Mouse (Mus musculus) embryo, embryonic 11 days (tissue): ENCODE data around the gene Sulf2.
A peak's percentile ranks its signal among the peaks of the same experiment; 100 is the strongest.

Experiments used
- DNase-seq: peaks from one replicate; pipeline ENCODE4 v3.0.0-alpha.2; 2015

Sulf2 gene

DNA sequence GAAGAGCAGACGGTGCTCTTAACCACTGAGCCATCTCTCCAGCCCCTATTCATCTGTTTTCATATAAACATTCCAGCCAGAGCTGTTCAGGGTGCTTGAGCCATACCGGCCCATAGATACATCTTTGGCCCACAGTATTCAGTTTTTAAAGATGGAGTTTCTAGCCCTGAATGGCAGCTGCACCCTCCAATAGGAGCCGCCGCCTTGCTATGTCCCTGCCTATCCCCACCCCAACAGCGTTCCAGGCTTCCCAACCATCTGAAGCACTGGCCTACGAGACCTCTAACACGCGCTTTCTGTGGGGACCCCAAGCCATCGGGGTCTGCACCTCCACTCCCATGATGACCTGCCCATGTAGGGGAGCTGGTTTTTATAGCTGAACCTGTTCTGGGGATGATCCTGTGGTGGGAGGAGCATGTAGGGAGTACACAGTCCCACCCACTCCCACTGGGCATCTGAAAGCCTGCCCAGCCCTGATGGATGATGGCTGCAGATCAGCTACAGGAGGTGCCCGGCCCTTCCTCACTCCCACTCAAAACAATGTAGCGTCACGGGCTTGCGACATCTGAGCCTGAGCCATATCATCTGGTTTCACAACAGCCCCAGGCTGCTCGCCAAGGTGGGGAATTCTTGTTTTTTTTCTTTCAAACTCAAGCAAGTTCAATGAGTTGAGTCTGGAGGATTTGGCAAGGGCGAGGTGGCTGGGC lies 39.7 kb downstream of the Sulf2 start:
- no peak for DNase-seq

DNA sequence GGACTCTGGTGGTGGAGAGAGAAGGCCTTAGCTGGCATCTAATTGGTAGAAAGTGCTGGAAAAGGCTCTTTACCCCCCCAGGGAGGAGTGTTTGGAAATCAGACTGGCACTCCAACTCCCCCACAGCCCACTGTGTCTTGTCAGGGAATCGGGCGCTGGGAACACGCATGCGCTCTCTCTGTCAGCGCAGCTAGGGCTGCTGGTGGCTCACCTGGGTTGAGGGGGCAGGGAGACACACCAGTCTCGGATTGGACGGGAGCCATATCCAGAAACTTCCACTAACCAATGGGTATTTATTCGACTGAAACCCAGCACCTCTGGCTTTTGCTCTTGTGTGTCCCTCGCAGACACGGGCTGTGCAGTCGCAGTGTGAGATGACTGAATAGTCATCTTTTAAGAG lies 42.5 kb downstream of the Sulf2 start:
- no peak for DNase-seq

DNA sequence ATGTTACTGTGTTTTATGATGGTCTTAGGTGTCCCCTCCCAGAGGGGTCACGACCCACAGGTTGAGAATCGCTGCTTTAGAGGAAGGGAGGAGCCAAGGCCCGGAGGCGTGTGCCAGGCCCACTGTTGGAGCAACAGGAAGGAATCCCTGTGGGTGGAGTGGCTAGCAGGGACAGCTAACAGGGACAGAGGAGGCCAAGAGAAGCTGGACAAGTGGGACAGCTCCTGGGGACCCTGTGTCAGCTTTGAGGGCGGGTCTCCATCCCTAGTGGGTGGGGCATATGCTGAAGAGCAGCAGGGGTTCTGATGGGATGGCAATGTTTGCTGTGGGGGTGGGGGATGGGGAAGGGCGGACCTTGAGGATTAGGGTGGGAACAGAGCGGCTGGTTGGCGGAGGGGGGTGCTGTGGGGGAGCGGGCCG lies 43.6 kb downstream of the Sulf2 start:
- DNase-seq, result peak; percentile 32

DNA sequence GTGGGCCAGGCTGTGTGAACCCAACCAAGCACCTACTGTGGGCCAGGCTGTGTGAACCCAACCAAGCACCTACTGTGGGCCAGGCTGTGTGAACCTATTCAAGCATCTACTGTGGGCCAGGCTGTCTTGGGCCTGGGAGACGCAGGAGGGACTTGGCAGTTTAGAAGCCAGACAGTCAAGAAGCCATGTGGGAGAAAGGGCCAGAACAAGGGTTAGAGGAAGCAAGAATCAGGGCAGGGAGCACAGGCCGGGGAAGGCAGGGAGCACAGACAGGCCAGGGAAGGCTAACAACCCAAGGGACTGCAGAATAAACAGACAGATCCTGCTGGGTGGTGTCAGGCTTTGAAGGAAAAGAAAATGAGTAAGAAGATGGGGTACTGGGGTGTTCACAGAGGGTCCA lies 44.2 kb downstream of the Sulf2 start:
- no peak for DNase-seq

DNA sequence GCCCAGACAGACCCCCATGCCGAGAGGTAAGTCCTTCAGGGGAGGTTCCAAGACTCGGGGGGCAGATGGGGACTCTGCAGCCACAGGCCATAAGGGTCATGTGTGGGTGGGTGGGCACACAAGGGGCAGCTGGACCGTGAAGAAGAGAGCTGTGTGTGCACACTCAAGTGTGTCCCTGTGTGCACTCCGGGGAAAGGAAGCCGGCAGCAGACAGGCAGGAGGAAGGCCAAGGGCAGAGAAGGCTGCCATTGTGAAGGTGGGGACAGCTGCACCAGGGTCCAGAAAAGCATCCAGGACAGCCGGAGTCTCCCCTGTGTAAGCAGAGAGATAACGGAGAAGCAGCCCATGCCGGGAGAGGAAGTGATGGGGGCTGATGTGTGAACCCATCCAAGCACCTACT lies 44.7 kb downstream of the Sulf2 start:
- no peak for DNase-seq

DNA sequence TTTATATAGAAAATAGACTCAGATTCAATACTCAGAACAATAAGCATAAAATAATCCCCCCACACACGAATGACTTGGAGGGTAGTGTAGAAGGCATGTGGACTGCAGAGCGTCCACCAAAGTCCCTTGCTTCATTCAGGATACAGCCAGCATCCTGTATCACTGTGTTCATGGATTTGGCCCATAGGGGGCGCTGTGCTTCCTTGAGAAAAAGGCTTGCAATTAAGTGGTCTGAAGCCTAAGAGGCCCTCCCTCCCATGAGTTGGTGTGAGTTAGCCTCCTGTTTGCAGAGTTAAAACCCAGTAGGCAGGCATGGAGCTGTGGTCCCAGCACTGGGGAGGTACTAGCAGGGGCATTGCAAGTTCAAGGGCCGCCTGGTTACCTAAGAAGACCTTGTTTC lies 47.1 kb downstream of the Sulf2 start:
- DNase-seq, result peak; percentile 93

DNA sequence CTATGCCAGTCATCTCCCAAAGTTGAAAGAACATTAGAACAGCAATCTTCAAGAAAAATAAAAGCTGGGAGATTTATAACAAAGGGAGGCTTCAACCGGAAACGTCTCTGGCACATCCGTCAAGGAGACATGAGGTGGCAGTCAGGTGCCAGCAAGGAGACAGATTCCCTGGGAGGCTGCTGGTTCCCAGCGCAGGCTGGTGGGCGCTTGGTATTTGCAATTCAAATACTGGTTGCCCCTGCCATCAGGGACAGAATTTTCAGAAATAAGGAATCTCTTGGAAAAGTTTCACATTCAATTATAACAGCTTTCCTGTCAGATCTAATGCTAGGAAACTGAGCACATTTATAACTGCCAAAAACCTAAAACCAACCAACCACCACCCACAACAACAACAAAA lies 47.6 kb downstream of the Sulf2 start:
- no peak for DNase-seq

DNA sequence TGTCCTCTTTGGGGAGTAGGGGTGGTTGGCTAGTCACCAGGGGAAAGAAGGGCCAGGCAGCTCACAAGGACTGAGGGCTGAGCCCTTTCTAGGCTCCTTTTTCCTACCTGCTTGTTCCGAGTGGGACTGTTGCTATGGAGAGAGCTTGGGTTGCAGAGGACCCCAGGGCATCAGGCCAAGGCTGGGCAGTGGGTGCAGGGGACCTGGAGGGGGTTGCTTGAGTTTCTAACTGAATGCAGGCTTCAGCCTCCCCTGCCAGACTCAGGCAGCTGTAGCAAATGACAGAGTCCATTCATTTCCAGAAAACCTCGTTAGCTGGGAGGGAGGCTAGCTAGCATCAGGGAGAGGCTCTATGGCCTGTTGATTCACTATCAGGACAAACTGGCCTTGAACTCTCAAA lies 48.8 kb downstream of the Sulf2 start:
- no peak for DNase-seq

DNA sequence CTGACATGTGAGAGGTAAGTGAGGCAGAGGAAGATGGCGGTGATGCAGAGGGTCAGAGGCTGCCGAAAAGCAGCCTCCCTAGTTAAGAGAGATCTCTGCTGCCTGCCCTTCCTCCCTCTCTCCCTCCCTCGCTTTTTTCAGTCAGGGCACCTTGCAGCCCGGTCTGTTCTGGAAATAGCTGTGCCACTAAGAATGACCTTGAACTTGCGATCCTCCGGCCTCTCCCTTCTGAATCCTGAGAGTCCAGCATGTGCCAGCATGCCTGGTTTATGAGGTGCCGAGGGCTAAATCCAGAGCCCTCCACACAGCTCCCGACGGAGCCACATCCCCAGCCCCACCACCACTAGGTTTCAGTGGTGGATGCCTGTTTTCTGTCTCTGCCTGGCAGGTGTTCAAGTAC lies 49.6 kb downstream of the Sulf2 start:
- no peak for DNase-seq

DNA sequence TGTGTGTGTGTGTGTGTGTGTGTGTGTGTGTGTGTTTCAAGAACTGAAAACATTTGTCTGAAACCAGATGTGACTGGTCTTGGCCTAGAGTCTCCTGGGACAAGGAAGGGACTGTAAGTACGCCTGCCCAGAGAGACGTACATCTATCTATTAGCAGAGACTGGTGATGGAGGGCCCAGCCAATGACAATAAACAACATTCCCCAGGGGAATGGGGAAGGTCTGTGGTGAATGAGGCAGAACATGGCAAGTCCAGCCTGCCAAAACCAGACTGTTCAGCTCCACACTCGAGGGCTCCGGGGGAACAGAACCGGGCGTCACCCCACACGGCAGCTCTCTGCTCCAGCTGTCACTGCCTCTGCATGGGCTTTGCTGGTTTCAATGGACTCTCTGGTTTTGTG lies 52.6 kb downstream of the Sulf2 start:
- peak; percentile 30 for DNase-seq

DNA sequence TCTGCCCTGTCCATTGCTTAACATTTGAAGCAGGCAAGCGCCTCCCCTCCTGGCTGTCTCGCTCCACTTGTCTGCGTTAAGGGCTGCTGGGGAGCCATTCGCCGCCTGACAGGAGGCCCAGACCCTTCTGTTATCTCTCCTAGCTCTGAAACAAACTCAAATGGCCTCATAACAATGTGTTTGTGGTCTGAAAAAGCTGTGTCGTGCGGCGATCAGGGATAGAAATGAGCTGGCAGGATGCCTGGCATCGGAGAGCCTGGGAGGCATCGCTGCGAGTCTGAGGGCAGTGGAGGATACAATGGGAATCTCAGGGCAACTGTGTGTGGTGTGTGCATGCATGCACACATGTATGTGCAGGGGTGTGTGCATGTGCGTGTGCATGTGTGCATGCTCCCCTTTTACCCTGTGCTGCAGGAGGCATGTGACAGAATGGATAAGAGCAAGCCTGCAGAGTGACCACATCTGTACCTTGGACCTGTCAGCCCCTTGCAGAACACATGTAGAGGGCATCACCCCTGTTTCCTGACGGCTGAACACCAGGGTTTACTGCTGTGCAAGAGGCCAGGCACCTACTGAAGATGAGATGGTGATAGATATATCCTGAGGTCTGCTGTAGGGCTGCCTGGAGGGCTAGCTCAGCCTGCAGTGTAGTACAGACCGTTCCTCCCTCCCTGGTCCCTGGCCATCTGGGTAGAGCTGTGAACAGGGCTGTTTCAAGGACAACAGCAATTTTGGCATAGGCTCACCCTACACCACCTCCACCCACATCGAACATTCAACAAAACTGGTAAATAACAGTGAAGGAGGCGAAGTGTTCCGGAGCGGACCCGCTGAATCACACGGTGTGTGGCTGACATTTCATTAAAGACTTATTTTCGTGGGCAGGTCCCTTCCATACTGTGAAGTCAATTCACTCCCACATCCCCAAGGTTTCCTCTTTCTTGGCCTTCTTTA lies 54.9 kb downstream of the Sulf2 start:
- DNase-seq, result no peak

DNA sequence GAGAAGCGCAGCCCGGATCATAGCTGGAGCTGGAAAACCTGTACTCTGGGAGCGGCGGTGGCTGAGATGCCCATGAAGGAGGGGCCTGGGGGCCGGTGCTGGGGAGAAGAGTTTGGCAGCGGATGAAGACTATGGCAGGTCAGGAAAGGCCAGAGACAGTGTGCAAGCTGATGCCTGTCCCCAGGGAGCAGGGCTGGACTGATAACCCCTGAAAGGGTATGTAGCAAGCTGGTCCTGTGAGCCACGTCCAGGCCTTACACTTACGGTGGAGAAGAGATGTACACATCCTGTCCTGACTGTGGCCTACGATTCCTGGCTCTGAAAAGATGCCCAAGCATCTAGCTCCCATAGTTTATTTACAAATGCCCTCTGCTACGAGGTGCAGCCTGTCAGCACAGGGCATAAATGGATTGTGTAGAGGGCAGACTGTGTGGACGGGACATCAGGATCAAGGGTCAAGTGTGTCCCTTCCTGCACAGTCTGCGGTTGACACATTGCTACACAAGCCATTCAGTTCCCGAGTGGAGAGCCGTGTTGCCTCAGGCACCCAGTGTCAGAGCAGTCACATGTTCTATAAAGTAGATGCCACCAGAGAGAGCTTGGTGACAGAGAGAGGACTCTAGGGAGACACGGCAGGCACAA lies 57.0 kb downstream of the Sulf2 start:
- no peak for DNase-seq

DNA sequence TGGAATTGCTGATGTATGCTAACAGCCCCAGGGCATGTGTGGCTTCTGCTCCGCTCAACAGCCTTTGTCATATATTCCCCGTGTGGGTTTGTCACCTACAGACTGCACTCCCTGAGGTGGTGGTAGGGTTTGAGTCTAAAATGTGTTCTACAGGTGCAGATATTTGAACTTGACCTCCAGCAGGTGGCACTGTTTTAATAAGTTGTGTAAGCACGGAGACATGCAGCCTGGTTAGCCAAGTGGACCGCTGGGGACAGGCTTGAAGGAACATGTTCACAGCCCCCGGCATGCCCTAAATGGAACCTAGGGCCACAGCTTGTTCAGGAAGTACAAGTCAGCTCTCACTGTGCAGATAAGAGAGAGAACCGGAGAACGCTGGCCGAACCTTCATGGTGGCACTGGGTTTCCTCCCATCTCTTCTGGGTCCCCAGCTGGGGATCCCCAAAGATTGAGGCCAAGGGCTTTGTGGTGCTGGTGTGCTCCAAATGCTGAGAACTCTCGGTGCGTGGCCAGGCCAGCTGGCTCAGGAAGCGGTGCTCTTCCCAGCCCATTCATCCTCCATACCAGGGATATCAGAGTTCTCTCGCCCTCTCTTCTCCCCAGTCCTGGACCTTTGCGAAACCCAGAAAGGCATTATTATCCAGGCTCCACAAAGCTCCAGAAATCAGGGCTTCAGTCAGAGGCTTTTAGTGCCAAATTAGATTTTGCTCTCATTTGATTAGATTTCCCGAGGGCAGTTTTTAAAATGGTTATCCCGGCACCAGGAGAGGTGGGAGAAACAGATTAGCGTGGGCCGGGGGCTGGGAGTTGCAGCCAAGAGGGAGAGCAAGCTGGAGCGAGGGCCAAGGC lies 57.8 kb downstream of the Sulf2 start:
- DNase-seq, result peak; percentile 79

DNA sequence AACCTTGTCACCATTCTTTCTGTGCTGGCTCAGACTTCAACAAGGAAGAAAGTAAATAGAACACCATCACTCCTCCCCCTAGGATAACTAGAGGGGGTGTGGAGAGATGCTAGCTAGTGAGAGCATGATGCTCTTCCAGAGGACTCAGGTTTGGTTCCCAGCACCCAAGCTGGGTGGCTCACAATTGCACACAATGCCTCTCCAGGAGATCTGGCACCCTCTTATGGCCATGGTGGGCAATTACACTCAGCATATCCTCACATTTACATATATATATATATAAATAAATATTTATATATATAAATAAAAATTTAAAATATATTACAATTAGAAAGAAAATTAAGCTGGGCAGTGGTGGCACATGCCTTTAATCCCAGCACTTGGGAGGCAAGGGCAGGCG lies 58.6 kb downstream of the Sulf2 start:
- no peak for DNase-seq

DNA sequence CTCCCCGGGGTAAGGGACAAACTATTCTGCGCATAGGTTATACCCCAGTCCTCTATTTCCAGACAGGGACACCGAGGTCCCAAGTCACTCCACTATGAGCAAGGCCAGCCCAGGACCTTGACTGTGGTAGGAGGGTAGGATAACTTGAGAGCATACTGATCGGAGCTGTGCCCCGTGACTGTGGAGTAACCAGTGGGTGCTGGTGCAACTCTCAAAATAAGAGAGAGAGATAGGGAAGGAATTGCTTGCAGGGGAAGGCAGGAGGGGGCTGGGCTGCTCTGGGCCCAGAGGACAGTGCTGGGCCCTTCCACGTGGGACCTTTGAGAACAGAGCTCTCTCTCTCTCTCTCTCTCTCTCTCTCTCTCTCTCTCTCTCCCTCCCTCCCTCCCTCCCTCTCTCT lies 59.2 kb downstream of the Sulf2 start:
- DNase-seq, result no peak

DNA sequence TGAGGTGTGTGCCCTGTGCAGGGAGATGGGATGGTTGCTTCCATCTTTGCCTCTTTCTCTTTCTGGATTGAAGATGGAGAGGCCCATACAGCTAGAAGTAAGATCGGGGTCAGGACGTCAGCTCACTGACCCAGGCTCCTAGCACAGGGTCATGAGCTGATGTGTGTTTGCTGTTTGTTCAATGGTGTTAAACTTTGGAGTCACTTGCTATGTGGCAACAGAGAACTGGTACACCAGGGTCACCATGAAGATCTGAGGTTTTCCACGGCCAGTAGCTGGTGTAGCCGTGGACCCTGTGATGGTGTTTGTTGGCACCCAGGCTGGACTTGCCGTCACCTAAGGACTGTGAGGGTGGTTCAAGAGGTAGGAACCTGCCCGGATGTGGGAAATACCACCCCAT lies 63.1 kb downstream of the Sulf2 start:
- no peak for DNase-seq

DNA sequence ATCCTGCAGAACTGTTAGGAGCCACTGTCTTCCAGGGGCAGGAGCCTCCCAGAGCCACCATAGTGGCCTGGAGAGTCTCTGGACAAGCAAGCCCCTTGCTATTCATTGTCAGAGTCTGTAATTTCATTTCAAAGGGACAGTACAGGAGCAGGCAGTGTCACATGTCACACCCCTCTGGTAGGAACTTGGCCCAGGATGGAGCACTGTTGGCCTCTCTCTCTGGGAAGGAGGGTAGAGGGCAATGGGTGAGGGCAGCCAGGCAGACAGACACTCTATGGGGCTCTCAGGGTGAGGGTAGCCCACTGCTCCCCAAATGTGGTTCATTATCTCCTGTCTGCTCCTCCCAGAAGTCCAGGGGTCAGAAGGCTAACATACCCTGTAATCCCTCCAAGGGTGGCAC lies 63.9 kb downstream of the Sulf2 start:
- no peak for DNase-seq

DNA sequence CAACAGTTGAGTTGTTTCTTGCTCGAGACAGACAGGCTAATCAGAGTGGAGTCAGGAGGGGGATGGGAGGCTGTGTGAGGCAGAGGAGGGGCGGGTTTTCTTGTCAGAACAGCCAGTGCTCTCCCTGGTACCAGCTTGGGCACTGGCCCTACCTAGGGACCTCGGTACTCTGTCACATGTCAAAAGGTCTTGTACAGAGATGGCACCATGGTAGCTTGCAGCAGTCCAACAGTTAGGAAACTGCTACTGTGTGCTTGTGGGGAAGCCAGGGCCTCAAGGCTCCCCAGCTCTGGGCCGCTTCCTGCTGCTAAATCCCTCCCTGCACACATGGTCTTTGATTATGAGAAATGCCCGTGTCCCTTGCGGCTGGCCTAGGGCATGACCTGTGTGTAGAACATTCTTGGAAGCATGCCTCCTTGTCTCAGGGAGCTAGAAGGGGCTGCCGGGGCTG lies 65.3 kb downstream of the Sulf2 start:
- DNase-seq, result peak; percentile 54

DNA sequence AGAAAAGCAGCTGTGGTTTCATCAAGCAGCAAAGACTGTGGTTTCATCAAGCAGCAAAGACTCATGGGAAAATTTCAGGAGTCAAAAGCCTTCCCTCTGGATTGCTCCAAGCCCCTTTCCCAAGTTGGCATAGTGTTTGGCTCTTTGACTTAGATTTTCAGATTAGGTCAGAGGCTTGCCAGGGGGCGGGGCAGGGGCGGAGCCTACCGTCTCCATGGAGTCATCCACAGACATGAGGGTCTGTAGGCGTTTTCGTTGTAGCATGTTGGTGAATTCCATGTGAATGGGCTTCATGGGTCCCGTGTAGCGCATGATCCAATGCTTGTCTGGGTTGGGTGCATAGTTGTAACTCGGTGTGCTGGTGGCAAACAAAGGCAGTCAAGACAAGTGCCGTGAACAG lies 66.5 kb downstream of the Sulf2 start:
- DNase-seq, result no peak

DNA sequence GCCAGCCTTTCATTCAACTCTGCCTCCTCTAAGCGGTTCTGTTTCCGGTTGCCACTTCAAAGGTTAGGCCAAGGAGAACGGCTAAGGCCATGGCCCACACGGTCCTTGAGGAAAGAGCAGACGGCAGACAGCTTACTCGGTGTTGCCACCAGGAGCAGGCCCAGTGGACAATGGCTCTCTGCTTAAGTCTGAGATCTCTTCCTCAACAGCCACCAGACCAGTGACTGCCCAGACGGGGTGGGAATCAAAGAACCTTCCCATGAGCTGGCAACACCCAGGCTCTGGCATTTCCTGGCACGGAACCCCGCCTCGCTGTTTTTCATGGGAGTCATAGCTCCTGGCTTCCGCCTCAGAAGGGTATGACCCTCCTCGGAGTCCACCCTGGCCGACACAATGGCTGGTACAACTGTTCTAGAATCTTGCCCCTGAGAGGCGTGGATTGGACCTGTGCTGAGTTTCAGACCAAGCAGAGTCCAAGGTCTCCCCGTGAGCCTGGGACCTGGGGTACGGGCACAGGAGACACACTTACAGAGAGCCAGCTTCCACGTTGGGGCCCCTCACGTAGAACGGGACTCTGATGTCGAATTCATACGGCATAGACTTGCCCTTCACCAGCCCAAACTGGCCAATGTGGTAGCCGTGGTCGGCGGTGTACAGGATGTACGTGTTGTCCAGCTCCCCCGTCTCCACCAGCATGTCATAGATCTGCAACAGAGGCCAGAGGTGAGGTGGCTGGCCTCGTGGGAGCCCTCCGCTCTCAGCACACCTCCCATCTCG lies 68.8 kb downstream of the Sulf2 start:
- no peak for DNase-seq

DNA sequence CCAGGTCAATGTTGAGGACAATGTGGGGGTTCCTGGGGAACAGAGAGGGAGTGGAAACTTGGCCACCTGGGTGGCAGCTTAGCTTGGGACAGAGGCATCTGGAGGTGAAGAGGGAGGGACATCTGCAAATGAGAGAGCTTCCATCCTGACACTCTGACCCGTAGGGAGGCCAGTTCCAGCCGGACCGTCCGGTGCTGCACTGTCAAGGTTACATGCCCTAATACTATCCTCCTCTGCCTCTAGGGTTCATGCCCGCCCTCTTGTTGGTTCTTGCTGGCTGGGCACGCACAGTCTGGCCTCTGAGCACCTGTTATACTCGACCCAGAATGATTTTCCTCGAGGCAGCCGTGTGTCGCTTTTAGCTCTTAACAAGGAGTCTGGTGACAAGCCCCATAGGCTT lies 69.7 kb downstream of the Sulf2 start:
- DNase-seq, result no peak

DNA sequence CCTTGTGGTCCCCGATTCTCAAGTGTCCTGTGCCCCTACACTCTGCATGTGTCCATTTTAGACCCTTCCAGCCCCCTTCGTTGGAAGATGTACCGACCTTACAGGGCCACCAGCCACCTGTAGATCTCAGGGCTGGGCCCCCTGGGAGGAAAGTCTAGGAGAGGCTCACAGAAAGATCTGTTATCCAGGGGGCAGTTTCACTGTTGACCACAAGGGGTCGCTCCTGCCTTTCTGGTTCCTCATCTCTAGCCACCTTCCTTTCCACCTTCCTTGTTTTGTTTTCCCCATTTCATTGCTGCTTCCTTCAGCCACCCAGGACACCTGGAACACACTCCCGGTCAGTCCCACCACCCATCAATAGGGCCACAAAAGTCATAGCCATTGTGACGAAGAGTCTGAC lies 70.5 kb downstream of the Sulf2 start:
- DNase-seq, result peak; percentile 66
